Mouse (Mus musculus) kidney, embryonic 14.5 days (tissue): Measurements from ENCODE around the gene Slc4a3. TPM values are rescaled to one million over a fixed set of nuclear protein-coding genes. Genes with fewer than 3 reads are reported as not detected.

Source experiments
- ATAC-seq: fragments of 200-750 bp; cut with Nextera tagmentation; 2 replicates; pipeline ENCODE4 v1.8.0; 2017; ENCODE audit warnings: moderate number of reproducible peaks, mild to moderate bottlenecking, moderate TSS enrichment, moderate library complexity; ENCODE audit not compliant: low FRiP score, low TSS enrichment
- H3K27ac ChIP-seq: fragments of 300-500 bp; sonication (generic); 2 replicates; pipeline ENCODE4 v1.5.1; 2014; ENCODE audit warnings: low read depth, mild to moderate bottlenecking, low read length, moderate library complexity, mixed read lengths
- H3K27me3 ChIP-seq: fragments of 300-500 bp; sonication (generic); 2 replicates; pipeline ENCODE4 v1.6.1; 2014; ENCODE audit warnings: mild to moderate bottlenecking, low read length; ENCODE audit not compliant: control insufficient read depth, insufficient read depth
- H3K36me3 ChIP-seq: fragments of 300-500 bp; sonication (generic); 2 replicates; pipeline ENCODE4 v1.6.1; 2014; ENCODE audit warnings: low read length, mixed read lengths; ENCODE audit not compliant: control insufficient read depth, insufficient read depth
- H3K4me1 ChIP-seq: fragments of 300-500 bp; sonication (generic); 2 replicates; pipeline ENCODE4 v1.6.1; 2014; ENCODE audit warnings: low read length, mixed read lengths; ENCODE audit not compliant: control insufficient read depth, insufficient read depth
- H3K4me2 ChIP-seq: fragments of 300-500 bp; sonication (generic); replicated peaks from 2 replicates; pipeline ENCODE4 v1.6.1; 2014; ENCODE audit warnings: low read depth, mild to moderate bottlenecking, low read length
- H3K4me3 ChIP-seq: fragments of 300-500 bp; sonication (generic); 2 replicates; pipeline ENCODE4 v1.5.1; 2014; ENCODE audit warnings: mild to moderate bottlenecking, low read length
- H3K9ac ChIP-seq: fragments of 300-500 bp; sonication (generic); 2 replicates; pipeline ENCODE4 v1.6.1; 2014; ENCODE audit warnings: low read depth, mild to moderate bottlenecking, low read length, moderate library complexity
- H3K9me3 ChIP-seq: fragments of 300-500 bp; sonication (generic); 2 replicates; pipeline ENCODE4 v1.6.1; 2016; ENCODE audit warnings: low read length; ENCODE audit not compliant: control insufficient read depth
- WGBS: fragments of 180-500 bp; shearing (Covaris S2); extraction: QIAGEN DNeasy Blood & Tissue Kit; methylation state at CpG from one replicate; pipeline ENCODE4 v1.1.7; 2014; 5-methylcytosine and 5-hydroxymethylcytosine counted together
- polyA plus RNA-seq: library from polyadenylated mRNA; unstranded; fragments of >200 nt; fragmentation: Nextera tagmentation; extraction: Ambion mirVana; gene quantifications from 2 replicates; pipeline ENCODE4 v1.2.1, GENCODE M21; 2014

Gene Slc4a3
- polyA plus RNA-seq, 1 experiment from 2014 or later, result 18.8 TPM

DNA sequence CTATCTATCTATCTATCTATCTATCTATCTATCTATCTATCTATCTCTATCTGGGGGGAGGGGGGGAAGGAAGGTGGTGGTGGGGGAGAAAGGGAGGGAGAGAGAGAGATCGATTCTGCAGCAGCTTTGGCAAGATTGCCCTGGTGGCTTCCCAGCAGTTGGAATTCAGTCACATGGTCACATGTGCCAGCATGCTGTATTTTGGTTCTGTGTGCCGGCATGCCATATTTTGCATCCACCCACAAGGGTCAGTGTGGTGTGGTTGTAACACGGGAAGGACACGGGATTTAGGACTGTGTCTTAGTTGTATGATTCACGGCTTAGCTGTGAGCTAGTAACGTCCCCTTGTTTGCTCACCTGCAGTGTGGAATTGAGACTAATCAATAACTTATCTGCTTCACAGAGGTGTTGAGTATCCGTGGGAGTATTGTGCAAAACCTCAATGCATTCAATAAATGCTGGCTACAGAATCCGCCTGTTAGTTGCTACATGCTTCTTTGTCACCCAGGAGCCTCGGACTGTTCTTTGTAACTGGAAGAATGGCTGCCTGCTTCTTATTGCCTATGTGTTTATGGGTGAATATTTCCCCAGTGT is 7.4 kb upstream of the Slc4a3 start:
- H3K36me3 ChIP-seq, result peaks cover 18% of the 10 kb centered on the region
- H3K4me3 ChIP-seq, result no peak overlapping the region
- no peak for ATAC-seq
- H3K27ac ChIP-seq, result no peak overlapping the region
- no peaks in the 10 kb centered on the region for H3K4me1 ChIP-seq
- 67% methylated on average over 9 of the region's 9 CpGs for WGBS
- no peak overlapping the region for H3K4me2 ChIP-seq
- H3K9ac ChIP-seq, result no peak overlapping the region
- H3K9me3 ChIP-seq, result no peaks in the 10 kb centered on the region
- no peaks in the 10 kb centered on the region for H3K27me3 ChIP-seq

DNA sequence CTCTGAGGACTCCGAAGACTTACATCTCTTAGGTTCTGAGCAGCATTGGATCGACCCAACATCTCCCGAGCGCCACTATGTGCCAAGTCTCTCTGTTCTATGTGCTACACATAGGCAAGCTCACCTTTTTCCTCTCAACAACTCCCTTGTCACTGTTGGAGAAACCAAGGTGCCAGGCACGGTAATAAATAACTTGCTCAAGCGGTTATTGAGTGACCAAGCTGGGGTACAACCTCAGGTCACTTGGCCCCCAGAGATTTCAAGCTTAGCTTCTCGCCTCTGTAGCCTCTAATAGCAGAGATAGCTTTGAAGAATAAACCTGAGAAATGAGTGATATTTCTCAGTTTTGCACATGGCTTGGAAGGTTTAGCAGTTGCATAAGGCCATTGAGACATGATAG is 4.6 kb upstream of the Slc4a3 start:
- 90% methylated on average over 7 of the region's 7 CpGs for WGBS
- H3K9ac ChIP-seq, result no peak overlapping the region
- no peak overlapping the region for H3K4me2 ChIP-seq

DNA sequence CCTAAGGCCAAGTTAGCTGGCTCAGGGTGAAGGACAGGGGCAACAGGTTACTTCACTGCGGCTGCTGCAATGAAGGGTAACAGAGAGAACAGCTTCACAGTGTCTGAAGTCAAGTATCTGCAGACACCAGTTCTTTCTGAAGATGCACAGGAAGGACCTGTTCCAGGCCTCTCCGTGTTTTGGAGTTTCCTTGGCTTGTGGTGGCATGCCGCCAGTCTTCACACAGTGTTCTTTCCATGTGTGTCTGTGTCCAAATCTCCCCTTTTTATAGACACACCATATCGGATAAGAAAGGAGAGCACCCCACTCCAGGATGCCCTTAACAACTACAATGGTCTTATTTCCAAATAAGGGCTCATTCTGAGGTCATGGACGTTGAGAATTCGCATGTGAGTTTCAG is 1.7 kb upstream of the Slc4a3 start:
- H3K4me2 ChIP-seq, result no peak overlapping the region
- no peak overlapping the region for H3K27ac ChIP-seq
- no peaks in the 10 kb centered on the region for H3K9me3 ChIP-seq
- no peaks in the 10 kb centered on the region for H3K27me3 ChIP-seq
- H3K9ac ChIP-seq, result no peak overlapping the region
- no peak overlapping the region for H3K4me3 ChIP-seq
- 90% methylated on average over 6 of the region's 6 CpGs for WGBS
- H3K36me3 ChIP-seq, result 0 out of 2 replicates have a peak, but pooled peaks cover 6% of the 10 kb centered on the region
- no peak for ATAC-seq
- H3K4me1 ChIP-seq, result peaks cover 9% of the 10 kb centered on the region

More for the DNA sequence above, 4.6 kb upstream of the Slc4a3 start:
- Histone ChIP-seq H3K9me3 (no peaks in the 10 kb centered on the region), H3K36me3 (peaks cover 2% of the 10 kb centered on the region; the same call in 1 of the 2 replicates), H3K27me3 (no peaks in the 10 kb centered on the region), H3K4me1 (peaks cover 6% of the 10 kb centered on the region; the same call in 1 of the 2 replicates), H3K4me3 (no peak overlapping the region), H3K27ac (no peak overlapping the region)
- ATAC-seq, result no peak

DNA sequence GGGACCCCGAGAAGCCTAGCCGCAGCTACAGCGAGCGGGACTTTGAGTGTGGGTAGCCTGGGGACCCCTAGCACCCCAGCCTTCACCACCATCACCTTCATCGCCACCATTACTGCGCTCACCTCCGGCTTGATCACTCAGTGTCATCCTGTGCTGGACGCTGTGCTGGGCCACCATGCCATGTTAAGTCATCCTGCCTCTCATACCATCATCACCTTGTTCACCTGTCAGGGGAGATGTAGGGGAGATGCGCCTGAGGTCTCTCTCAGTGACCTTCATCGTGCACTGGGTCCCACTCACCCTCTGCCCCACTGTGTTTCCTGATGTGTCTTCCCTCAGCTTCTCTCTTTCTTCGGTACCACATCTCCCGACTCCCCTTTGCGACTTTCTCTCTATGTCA is 1.3 kb downstream of the Slc4a3 start:
- Histone ChIP-seq H3K27ac (no peak overlapping the region), H3K9me3 (no peaks in the 10 kb centered on the region), H3K9ac (no peak overlapping the region), H3K36me3 (peaks cover 34% of the 10 kb centered on the region), H3K4me1 (peaks cover 9% of the 10 kb centered on the region), H3K4me2 (peak overlapping the region; percentile 81), H3K4me3 (peak overlapping the region; percentile 63), H3K27me3 (no peaks in the 10 kb centered on the region)
- 94% methylated on average over 13 of the region's 13 CpGs for WGBS
- ATAC-seq, result no peak

DNA sequence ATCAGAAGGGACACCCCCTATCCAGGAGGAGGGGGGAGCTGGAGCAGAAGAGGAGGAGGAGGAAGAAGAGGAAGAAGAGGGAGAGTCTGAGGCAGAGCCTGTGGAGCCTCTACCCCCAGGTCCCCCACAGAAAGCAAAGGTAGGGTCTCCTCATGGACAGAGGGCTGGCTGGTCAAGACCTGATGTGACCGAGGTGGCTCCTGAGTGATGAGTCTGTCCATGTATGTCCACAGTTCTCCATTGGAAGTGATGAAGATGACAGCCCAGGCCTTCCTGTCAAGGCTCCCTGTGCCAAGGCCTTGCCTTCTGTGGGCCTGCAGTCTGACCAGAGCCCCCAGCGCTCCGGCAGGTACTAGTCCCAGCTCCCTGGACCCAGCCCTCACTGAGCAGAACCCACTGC is 2.0 kb downstream of the Slc4a3 start:
- no peak for ATAC-seq
- H3K9ac ChIP-seq, result no peak overlapping the region
- 93% methylated on average over 3 of the region's 3 CpGs for WGBS
- no peak overlapping the region for H3K4me2 ChIP-seq
- H3K27ac ChIP-seq, result no peak overlapping the region
- peaks cover 41% of the 10 kb centered on the region for H3K36me3 ChIP-seq
- H3K9me3 ChIP-seq, result no peaks in the 10 kb centered on the region
- H3K4me1 ChIP-seq, result peaks cover 9% of the 10 kb centered on the region
- no peaks in the 10 kb centered on the region for H3K27me3 ChIP-seq
- H3K4me3 ChIP-seq, result no peak overlapping the region

DNA sequence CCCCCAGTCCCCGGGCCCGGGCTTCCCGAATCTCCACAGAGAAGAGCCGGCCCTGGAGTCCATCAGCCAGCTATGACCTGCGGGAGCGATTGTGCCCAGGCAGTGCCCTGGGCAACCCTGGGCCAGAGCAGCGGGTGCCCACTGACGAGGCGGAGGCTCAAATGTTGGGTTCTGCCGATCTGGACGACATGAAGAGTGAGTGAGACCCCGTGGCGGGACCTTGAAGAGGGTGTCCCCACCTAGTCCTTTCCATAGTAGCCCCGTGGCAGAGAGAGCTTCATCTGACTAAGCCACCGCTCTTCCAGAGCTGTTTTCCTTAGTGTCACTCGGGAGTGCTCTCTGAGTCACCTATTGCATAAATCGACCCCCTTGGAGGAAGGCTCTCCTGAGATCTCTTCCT is 2.8 kb downstream of the Slc4a3 start:
- H3K4me2 ChIP-seq, result no peak overlapping the region
- no peak for ATAC-seq
- no peaks in the 10 kb centered on the region for H3K9me3 ChIP-seq
- no peaks in the 10 kb centered on the region for H3K27me3 ChIP-seq
- H3K4me3 ChIP-seq, result no peak overlapping the region
- 88% methylated on average over 17 of the region's 17 CpGs for WGBS
- peaks cover 49% of the 10 kb centered on the region for H3K36me3 ChIP-seq
- H3K27ac ChIP-seq, result no peak overlapping the region
- H3K9ac ChIP-seq, result no peak overlapping the region
- H3K4me1 ChIP-seq, result peaks cover 9% of the 10 kb centered on the region

DNA sequence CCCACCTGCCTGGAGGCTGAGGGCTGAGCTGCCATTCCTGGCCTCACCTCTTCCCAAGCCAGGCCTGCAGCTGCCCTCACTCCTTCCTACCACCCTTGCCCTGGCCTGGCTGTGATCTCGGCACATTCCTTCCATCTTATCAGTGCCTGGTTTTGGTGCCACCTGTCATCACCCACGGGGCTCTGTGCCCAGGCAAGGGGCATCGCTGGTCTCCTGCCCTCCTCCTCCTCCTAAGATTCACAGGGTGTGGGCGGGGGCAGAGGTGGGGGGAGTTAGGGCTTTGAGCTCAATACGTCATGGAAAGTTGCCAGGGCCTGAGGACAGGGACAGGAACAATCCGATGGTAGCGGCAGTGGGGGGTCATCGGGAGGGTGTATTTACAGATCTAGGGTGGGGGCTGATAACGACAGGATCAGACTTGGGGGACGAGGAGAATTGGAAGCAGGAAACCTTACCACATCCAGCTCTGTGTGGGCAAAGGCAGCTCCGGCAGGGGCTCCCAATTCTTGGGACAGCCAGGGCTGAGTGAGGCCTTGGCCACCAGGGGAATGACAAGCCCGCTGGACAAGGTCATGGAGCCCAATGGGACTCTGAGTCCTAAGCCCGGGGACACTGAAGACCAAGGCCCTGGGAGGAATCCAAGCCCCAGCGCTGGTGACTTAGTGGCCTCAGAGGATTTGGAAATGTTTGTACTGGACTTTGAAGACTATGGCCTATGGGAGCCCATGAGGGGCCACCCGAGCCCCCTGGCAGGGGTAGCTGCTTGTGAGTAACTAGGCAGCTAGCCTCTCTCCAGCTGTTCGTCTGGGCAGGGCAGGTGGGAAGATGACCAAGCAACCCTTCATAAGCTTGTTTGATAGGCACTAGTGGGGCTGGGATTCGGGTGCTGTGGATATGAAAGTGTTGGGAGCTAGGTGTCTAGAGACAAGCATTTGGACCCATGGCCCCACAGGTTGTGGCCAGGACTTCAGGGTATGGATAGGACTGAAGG is 3.5 kb downstream of the Slc4a3 start:
- no peak for ATAC-seq
- Histone ChIP-seq H3K4me1 (peaks cover 9% of the 10 kb centered on the region), H3K27me3 (no peaks in the 10 kb centered on the region), H3K4me3 (no peak overlapping the region), H3K9me3 (no peaks in the 10 kb centered on the region), H3K4me2 (no peak overlapping the region), H3K27ac (no peak overlapping the region), H3K36me3 (peaks cover 54% of the 10 kb centered on the region), H3K9ac (no peak overlapping the region)
- 85% methylated on average over 17 of the region's 17 CpGs for WGBS

DNA sequence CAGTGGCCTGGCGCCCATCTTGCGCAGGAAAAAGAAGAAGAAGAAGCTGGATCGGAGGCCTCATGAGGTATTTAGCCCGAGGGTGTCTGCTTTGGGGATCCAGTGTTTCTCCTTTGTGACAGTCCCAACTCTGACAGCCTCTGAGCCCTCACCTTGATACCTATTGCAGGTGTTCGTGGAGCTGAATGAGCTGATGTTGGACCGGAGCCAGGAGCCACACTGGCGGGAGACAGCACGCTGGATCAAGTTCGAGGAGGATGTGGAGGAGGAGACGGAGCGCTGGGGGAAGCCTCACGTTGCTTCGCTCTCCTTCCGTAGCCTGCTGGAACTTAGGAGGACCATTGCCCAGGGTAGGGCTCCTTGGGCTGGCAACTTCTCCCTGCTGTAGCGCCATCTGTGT is 4.5 kb downstream of the Slc4a3 start:
- H3K9me3 ChIP-seq, result no peaks in the 10 kb centered on the region
- peaks cover 6% of the 10 kb centered on the region for H3K4me1 ChIP-seq
- no peak overlapping the region for H3K9ac ChIP-seq
- H3K4me3 ChIP-seq, result no peak overlapping the region
- H3K27me3 ChIP-seq, result no peaks in the 10 kb centered on the region
- peaks cover 63% of the 10 kb centered on the region for H3K36me3 ChIP-seq
- WGBS, result 75% methylated on average over 15 of the region's 15 CpGs
- H3K4me2 ChIP-seq, result no peak overlapping the region
- ATAC-seq, result no peak
- H3K27ac ChIP-seq, result no peak overlapping the region

DNA sequence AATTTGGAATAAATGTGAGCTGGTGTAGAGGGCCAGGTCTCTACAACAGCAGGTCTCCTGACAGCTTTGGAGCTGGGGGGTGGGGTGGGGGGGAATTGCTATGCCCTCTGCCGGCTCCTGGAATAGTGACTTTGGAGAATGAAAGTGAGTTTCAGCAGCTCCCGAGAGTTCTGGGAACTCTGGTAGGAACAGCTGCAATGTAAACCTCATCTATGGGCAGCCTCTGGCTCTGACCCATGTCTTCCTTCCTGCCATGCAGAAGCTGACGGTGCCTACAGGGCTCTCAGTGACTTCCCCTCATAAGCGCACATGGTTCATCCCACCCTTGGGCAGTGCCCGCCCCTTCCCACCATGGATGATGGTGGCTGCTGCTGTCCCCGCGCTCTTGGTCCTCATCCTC is 9.6 kb downstream of the Slc4a3 start:
- whole genome bisulfite sequencing, result 96% methylated on average over 6 of the region's 7 CpGs
- Histone ChIP-seq H3K36me3 (peaks cover 64% of the 10 kb centered on the region), H3K27ac (no peak overlapping the region), H3K4me2 (no peak overlapping the region), H3K4me3 (no peak overlapping the region), H3K9ac (no peak overlapping the region), H3K9me3 (no peaks in the 10 kb centered on the region), H3K27me3 (no peaks in the 10 kb centered on the region), H3K4me1 (peaks cover 6% of the 10 kb centered on the region; the same call in 1 of the 2 replicates)
- no peak for ATAC-seq
